Mouse (Mus musculus): ENCODE measurements around the gene Gm28043. TPM values are rescaled to one million over a fixed set of nuclear protein-coding genes. Genes with fewer than 3 reads are reported as not detected.
A peak's percentile ranks its signal among the peaks of the same experiment; 100 is the strongest.

The Gm28043 gene
- total RNA-seq, 2 experiments from 2014 or later = 3.8 to 4.2 TPM

DNA sequence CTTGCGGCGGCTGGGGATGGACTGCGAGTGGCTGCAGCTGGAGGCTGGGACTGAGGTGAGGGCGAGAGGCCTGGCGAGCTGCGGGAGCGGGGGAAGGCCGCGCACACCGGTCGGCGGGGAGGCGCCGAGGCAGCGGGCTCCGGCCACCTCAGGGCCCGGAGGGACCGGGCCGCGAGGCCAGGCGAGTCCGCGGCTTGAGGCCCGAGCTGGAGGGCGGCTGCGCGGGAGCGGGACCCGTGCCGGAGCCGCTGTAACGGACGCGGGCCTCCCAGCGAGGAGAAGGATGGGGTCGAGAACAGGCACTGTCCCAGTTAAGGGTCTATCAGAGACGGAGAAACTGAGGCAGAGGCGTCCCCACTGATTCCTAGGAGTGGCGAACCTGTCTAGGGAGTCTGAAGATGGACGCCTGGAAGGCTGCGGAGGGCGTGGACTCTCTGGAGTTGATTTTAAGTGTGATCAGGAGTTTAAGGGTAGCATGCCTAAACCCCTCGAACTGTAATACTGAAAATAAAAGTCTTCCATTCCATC lies 412 bp downstream of the Gm28043 start:
- DNase-seq (ENCODE audit: extremely low spot score in 1 of 2, low spot score in 2 of 2) = no peak
- intact Hi-C loops (cut with DNase I) = no loop called here

DNA sequence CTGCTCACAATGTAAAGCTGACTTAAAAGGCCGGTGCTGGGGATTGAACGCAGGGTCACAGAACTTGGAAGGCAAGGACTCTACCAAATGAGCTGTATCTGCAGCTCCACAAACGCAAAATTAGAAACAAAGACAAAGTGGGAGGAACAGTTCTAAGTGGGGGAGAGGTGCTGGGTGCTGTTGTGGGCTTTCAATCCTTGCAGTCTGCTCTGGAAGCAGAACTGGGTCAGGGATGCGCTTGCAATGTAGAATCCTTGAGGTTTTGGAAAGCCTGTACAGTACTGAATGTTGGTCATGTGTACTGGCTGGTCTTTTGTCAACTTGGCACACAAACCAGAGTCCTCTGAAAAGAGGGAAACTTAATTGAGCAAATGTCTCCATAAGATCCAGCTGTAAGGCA lies 940 bp downstream of the Gm28043 start:
- intact Hi-C loops (cut with DNase I) = no loop called here
- DNase-seq (ENCODE audit: extremely low spot score in 1 of 2, low spot score in 2 of 2) = no peak

DNA sequence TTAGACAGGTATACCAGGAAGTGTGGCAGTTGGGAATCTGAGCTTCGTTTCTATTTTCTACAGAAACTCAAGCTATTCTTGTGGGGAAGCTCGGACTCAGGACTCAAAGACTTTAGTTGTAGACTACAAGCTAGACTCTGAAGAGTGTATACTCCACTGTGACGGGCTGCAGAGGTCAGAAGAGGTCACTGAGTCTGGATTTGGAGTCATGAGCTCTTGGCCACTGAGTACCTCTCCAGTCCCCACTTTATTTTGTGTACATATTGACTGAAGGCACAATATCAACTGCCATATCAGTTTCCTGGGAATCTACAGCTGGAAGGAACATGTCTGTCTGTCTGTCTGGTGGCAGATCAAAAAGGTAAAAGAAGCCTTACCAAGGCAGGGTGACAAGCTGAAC lies 4.6 kb downstream of the Gm28043 start:
- DNase-seq (ENCODE audit: extremely low spot score in 1 of 2, low spot score in 2 of 2) = no peak
- intact Hi-C loops (cut with DNase I) = no loop called here

DNA sequence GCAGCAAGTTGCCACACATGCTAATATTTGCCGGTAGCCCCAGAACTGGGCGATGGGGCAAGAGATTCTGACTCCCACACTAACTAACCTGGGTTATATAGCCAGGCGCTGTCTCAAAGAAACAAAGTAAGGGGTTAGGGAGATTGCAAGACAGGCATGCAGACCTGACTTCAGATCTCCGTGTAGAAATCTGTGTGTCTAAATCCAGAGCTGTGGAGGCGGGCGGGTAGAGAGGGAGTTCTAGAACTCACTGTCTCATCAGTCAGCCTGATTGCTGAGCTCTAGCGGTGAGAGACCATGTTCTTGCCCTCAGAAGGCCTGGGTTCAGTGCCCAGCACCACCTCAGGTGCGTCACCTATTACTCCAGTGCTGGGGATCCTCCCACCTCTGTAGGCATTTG lies 8.8 kb downstream of the Gm28043 start:
- intact Hi-C loops (cut with DNase I) = no loop called here
- no peak for DNase-seq (ENCODE audit: extremely low spot score in 1 of 2, low spot score in 2 of 2)

DNA sequence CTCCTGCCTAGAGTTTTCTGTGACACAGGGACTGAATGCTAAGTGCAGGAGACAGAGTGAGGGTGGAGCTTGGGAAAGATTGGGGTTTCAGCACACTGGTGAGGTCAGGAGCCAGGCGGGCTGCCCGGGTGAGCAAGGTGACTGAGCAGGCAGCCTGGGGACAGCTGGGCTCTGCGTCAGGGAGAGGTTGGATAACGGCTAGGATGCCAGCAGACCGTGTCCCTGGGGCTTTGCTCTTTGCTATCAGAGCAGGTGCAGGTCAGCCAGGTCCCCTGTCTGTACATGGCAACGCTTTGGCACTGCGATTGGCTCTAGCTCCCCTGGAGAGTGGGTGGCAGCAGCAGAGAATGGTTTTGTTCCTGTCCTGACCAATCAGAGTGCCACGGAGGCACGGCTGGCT lies 12.6 kb downstream of the Gm28043 start:
- DNase-seq (ENCODE audit: extremely low spot score in 1 of 2, low spot score in 2 of 2) = no peak
- intact Hi-C loops (cut with DNase I) = no loop called here

DNA sequence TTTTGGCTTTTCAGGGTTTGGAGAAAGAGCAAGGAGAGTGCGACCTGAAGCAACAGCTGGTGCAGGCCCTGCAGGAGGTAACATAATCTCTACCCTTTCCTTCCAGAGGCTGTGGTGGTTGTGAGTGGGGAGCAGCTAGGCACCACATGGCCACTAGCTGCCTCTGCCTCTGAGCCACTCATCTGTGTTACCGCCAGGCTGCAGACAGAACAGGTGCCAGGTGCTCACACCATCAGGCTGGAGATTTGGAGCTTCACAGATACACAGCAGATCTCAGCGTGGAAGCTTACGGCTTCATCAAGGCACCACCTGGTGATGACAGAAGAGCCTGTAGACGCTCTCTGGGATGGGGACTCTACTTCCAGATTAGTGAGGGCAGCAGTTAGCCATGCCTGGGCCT lies 14.3 kb downstream of the Gm28043 start:
- intact Hi-C loops (cut with DNase I) = no loop called here
- DNase-seq (ENCODE audit: extremely low spot score in 1 of 2, low spot score in 2 of 2) = no peak

DNA sequence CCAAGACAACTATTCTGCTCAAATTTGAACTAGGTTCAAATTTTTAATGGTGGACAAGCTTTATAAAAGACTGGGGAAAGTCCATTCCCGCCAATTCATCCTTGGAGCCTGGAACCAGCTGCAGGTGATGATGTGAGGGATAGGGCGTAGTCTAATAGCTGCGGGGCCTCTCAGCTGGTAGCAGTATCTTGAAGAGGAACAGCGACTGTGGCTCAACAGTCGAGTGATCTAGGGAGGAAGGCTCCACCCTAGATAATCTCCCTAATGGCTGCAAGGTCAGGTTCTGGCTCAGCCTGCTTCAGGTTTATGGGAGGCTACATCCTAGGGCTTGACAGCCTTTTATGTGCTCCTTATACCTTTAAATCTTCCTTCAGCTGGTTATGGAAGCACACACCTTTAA lies 14.9 kb downstream of the Gm28043 start:
- intact Hi-C loops (cut with DNase I) = loop anchor here (10.0 kb wide), 1 partner anchor 255 kb away; no protein-coding TSS in a partner anchor

DNA sequence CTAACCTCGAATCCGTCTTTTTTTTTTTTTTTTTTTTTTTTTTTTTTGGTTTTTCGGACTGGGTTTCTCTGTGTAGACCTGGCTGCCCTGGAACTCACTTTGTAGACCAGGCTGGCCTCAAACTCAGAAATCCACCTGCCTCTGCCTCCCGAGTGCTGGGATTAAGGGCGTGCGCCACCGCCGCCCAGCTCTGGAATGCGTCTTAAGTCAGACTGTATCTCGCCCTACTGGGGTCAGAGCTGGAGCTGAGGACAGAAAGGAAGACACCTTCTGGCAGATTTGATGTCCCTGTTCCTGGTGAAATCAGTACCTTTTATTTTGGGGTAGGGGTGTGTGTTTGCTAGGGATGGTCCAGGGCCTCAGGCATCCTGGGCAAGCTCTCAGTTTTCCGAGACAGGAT lies 17.6 kb downstream of the Gm28043 start:
- intact Hi-C loops (cut with DNase I) = loop anchor here (10.0 kb wide), 1 partner anchor 252 kb away; no protein-coding TSS in a partner anchor
- no peak for DNase-seq (ENCODE audit: extremely low spot score in 1 of 2, low spot score in 2 of 2)

More for the DNA sequence above, 14.9 kb downstream of the Gm28043 start:
- no peak for DNase-seq (ENCODE audit: extremely low spot score in 1 of 2, low spot score in 2 of 2)

DNA sequence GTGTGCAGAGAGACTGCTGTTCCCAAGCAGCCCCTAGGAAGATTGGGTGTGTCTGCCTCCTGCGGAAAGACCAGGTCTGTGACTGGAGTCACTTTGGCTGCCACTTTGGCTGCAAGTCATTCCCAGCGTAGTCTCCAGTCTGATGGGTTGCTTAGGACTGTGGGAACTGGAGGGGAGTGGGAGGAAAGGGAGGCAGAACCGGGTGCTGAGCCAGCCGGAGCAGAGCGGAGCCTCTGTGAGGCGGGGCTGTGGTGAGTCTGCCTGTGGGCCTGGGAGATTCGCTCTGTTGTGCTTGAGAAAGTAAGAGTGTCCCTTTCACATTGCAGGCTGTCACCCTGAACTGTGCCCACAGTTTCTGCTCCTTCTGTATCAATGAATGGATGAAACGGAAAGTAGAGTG lies 20.8 kb downstream of the Gm28043 start:
- DNase-seq (ENCODE audit: extremely low spot score in 1 of 2, low spot score in 2 of 2) = no peak
- intact Hi-C loops (cut with DNase I) = loop anchor here (10.0 kb wide), 1 partner anchor 249 kb away; no protein-coding TSS in a partner anchor

DNA sequence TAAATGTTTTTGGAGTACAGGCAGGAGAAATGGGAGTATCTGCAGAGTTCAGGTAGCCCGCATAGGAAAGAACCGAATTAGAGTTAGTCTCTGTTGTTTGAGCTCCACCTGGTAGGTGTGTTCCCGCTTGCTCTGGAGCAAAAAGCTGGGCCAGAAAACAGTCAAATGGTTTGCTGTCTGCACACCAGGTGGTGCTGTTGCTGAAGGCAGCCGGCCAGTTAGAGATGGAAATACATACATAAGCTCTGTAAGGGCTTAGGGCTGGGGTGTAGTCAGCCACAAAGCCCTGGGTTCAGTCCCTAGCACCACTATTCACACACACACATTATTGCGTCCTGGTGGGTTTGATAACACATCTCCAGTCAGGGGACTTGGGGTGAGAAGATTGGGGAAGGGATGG lies 21.4 kb downstream of the Gm28043 start:
- intact Hi-C loops (cut with DNase I) = loop anchor here (10.0 kb wide), 1 partner anchor 249 kb away; no protein-coding TSS in a partner anchor
- DNase-seq (ENCODE audit: extremely low spot score in 1 of 2, low spot score in 2 of 2) = peak in 1 of 2 experiments; percentile 54

DNA sequence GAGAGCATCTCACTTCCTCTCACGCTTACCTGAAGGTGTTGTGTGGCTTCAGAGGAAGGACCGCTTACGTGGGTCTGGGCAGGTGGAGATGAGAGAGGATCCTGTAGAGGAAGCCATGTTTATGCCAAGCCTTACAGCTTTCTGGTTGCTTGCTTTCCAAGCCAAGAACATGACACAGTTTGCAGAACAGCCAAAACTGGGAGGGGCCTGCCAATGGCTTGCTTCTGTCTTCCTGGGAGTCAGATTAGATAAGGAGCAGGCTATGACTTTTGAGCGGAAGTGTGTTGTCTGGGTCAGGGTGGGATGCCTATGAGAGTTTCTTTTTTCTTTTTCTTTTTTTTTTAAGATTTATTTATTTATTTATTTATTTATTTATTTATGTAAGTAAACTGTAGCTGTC lies 22.7 kb downstream of the Gm28043 start:
- intact Hi-C loops (cut with DNase I) = loop anchor here (10.0 kb wide), 1 partner anchor 247 kb away; no protein-coding TSS in a partner anchor
- DNase-seq (ENCODE audit: extremely low spot score in 1 of 2, low spot score in 2 of 2) = no peak

DNA sequence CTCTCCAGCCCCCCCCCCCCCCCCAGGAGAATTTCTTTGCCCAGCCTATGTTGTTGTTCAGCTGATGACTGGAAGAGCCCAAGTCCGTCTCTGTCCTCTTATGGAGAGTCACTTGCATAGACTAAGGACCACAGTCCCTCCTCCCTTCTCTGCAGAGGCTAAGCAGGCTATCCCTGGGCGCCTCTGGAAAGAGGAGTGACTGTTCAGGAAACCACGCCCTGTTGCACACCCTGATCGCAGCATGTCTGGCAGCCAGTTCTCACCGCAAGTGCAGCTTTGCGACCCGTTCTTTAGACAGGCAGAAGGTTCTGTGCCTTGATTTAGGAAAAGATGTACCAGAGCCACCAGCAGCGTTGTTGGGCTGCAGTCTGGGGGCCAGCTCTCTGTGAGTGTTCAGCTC lies 23.2 kb downstream of the Gm28043 start:
- DNase-seq (ENCODE audit: extremely low spot score in 1 of 2, low spot score in 2 of 2) = no peak
- intact Hi-C loops (cut with DNase I) = loop anchor here (10.0 kb wide), 1 partner anchor 247 kb away; no protein-coding TSS in a partner anchor

DNA sequence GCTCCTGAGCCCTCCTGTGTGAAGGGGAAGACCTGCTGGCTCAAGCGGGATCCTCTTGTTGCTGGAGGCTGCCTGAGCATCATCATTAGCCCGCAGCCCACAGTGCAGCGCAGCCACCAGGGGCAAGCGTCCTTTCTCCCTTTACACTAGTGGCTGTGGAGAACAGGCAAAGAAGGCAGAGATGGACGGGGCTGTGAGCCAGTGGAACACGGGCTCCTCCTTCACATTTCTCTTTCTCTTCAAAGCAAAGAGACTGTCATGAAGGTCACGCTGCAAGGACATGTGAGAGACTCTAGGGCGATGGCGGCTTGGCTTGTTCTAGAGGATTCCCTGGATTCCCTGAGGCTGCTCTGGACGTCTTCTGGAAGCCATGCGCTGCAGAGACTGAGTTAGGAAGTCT lies 26.3 kb downstream of the Gm28043 start:
- intact Hi-C loops (cut with DNase I) = no loop called here
- DNase-seq (ENCODE audit: extremely low spot score in 1 of 2, low spot score in 2 of 2) = no peak

DNA sequence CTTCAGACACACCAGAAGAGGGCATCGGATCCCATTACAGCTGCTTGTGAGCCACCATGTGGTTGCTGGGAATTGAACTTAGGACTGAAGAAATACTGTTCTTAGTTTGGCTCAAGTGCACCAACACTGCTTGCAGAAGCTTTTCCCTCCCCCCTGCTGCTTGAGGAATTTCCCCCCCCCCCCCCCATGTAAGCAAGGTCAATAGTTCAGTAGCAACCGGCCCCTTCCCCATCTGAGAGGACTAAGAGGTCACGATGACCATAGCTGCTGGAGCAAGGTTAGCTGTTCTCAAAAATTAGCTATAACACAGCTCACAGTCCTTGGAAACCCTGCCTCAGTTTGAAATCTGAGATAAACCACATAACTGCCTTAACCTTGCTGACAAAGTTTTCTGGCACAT lies 27.5 kb downstream of the Gm28043 start:
- no peak for DNase-seq (ENCODE audit: extremely low spot score in 1 of 2, low spot score in 2 of 2)
- intact Hi-C loops (cut with DNase I) = no loop called here

DNA sequence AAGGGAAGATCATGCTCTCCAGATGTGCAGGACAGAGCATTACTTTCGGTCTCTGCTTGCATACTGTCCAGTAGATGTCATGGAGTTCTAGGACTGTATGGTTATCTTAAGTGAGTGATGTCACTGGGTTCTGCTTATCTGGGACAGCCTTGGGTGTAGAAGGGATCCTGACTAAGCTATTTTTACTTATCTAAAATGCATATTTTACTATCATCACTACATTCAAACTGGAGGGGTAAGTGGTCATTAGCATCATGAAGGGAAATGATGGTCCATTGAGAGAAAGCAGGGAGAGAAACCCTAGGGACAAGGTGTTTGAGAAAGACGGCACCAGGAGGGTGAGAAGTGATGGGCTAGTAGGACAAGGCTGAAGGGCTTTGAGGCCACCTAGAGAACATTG lies 43.6 kb downstream of the Gm28043 start:
- DNase-seq (ENCODE audit: extremely low spot score in 1 of 2, low spot score in 2 of 2) = no peak
- intact Hi-C loops (cut with DNase I) = no loop called here

DNA sequence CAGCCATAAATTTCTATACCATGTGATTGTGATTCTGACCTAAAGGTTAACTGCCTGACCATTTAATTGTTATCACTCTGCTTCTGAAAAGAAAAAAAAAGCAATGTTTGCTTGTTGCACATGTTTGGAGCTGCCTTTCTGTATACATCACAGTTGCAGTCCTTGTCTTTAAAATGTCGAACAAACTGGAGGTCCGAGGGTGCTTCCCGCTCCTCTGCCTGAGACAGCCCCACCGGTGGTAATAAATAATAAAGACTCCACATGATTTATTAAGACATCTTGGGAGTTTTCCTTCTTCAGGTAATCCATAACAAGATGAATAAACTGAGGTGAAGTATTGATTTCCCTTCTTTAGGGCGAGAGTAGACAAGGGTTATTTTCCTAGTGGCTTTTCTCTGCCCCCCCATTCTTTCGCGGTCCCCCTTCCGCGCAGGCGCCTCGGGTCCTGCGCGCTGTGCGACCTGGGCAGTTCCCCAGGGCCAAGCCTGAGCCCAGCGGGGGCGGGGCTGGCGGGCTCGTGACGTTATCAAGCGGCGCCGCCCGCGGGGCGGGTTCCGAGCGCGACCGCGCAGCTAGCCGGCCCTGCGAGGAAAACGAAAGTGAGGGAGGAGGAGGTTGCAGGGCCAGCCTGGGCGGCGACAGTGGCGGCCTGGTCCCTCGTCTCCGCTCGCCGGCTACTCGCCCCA lies 45.5 kb downstream of the Gm28043 start, which contains the start of gene Cmtr1:
Gene Cmtr1 (plus strand): TSS at position 520 of the 686 bp plus-strand sequence.
- intact Hi-C loops (cut with DNase I) = no loop called here
- peak; percentile 90 to 97 for DNase-seq (ENCODE audit: extremely low spot score in 1 of 2, low spot score in 2 of 2)

DNA sequence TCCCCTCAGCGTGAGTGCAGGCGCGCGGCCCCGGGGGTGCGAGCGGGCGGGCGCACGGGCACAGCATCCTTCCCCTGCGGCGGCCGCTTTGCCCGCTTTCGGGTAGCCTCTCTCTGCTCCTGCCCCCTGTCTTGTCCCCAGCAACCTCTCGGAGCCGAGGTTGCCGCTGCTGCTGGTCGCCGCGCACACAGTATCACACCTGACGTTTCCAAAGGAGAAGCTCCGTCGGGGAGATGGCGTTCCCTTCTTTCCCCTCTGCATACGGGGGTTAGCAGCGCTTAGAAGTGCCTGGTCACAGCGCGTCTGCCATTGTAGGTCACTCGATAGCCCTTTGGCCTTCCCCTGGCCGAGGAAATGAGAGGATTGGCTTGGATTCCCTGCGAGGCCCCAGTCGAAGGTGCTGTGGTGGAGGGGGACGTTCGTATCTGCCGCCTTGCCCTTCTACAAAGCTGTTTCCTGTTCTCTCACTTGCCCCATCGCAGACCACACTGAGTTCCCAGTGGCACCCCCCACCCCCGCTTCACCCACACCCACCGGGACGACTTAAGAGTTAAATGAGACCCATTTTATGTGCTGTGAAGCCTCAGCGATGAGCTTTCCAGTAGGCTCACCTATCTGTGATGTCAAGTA lies 46.2 kb downstream of the Gm28043 start:
- DNase-seq (ENCODE audit: extremely low spot score in 1 of 2, low spot score in 2 of 2) = no peak
- intact Hi-C loops (cut with DNase I) = no loop called here

DNA sequence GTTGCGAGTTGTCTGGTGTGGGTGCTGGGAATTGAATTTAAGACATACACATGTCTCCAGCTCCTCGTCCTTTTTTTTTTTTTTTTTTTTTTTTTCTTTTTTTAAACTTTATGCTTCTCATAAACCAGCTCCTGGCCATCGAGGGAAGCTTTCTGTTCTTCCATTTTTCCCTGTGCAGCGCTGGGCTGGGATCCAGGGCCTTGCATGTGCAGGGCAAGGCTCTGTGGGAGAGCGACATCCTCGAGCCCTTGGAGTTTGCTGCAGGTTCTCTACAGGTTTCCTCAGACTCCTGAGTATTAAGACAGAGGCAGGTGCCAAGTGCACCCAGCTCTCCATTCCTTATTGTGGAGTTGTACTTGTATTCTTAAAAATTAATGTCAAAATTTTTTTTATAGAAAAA lies 47.5 kb downstream of the Gm28043 start:
- intact Hi-C loops (cut with DNase I) = no loop called here
- no peak for DNase-seq (ENCODE audit: extremely low spot score in 1 of 2, low spot score in 2 of 2)

DNA sequence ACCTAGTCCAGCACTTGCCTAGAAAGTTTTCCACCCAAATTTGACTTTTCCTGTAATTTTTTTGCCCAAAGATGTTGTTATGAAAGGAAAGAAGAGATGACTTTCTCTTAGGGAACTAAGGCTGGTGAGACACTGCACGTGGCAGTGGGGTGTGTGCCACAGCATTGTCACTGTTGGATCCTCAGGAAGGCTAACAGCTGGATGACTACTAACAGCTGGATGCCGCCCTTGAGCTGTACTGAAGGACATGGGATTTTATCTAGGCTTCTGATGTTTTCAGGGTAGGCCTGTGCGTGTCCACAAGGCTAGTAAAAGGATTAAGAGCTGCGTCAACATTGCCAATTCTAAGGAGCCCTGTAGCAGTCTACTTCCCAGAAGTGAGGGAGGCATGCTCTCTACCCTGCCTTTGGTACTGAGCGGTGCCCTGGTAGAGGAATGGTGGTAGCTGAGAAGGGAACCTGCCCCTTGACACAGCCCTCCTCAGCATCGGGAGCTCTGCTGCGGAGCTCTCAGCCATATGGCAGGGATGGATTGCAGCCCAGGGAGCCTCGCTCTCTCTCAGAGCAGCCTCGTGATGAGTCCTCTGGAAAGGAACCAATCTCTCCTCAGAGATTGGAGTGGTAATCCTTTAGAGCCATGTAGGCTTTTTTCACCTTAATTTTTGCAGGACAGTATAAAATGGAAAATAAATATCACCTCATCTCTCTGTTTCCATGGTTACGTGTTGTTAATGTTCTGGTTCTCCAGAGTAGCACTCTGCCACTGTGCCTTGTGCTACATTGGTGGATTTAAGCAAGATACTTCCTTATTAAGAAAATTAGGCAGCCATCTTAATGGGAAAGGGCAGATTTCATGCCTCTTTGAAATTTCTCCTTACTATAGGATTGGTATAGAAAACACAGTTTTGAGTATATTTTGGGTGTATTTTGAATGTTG lies 53.6 kb downstream of the Gm28043 start:
- intact Hi-C loops (cut with DNase I) = no loop called here

More for the DNA sequence above, 53.6 kb downstream of the Gm28043 start:
- peak; percentile 39 to 45 for DNase-seq (ENCODE audit: extremely low spot score in 1 of 2, low spot score in 2 of 2)
